Mouse (Mus musculus): Measurements from ENCODE around the gene Ncoa7.
"Not testable (repeated sequence)": the region's sequence is repeated elsewhere in the genome, so short reads cannot be mapped to it uniquely, and the experiment has no call there.

The Ncoa7 gene

GRCm38 (mm10) chr10:30660564-30661328 lies 142.4 kb downstream of the Ncoa7 start:
- peak; percentile 5 for DNase-seq

GRCm38 (mm10) chr10:30655655-30656054 lies 147.5 kb downstream of the Ncoa7 start:
- DNase-seq: no peak

- DNase-seq: no peak
Observed at GRCm38 (mm10) chr10:30647681-30648080, 155.4 kb downstream of the Ncoa7 start.

DNA sequence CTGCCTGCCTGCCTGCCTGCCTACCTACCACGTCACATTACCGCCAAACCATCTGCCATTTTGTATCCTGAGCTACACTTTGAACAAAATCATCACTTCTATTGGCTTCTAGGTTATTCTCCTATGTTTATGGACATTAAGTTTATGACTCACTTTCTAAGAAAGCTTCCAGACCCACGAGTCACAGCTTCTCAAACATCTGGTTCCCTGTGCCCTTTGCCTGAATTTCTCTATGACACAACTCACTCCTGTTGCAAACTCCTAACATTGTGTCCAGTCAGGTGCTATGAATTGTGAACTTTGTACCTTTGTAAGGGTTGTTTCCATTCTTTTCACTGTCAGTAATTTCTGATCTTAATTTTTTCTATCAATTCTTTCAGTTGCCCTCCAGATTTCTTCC lies 164.9 kb downstream of the Ncoa7 start:
- DNase-seq: no peak

DNA sequence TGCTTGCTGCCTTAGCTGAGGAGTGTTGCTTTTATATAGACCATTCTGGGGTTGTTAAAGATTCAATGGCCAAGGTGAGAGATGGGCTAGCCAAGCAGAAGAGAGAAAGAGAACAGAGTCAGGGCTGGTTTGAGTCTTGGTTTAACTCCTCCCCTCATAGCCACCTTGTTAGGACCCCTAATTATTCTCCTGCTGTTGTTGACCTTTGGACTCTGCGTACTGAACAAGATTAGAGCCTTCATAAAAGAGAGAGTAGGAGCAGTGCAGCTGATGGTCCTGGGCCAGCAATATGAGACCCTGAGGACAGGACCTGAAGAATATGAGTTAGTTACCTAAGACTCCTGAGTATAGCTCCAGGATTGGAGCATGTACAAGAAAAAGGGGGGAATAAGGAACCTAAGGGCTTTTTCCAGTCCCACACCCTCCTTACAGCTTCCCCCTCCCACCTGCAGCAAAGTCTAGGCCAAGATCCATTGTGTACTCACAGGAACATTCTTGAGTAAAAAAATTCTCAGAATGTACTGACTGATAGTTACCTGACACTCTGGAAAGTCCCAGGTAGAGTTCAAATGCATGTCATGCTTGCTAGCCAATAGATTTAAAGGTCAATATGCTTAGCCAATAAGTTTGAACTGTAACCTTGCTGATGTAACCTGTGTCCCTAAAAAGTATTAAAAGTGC lies 166.5 kb downstream of the Ncoa7 start:
- DNase-seq: not testable (repeated sequence)

DNA sequence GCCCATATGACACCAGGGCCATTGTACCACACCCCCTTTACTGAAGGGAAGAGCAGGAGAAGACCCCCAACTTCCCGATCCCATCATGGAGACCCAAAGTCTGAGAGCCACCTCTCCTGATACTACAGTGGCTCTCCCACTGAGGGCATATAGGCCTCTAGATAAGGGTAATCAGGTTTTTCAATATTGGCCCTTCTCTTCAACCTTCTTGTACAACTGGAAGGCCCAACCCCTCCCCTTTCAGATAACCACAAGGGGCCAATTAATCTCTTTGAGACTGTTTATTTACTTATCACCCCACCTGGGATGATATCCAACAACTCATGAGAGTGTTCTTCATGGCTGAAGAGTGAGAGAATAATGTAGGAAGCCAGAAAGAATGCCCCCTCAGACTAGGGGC lies 170.4 kb downstream of the Ncoa7 start:
- no peak for DNase-seq

GRCm38 (mm10) chr10:30629977-30630376 lies 173.1 kb downstream of the Ncoa7 start:
- no peak for DNase-seq

DNA sequence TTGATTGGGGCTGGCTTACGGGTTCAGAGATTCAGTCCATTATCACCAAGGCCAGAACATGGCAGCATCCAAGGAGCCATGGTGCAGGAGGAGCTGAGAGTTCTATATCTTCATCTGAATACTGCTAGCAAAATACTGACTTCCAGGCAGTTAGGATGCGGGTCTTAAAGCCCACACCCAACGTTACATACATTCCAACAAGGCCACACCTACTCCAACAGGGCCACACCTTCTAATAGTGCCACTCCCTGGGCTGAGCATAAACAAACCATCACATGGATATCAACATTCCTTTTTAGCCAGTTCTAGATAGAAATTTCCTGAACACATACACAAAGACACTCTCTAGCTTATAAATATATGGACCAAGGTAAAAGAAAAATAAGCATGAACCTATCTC lies 173.6 kb downstream of the Ncoa7 start, which contains the start of gene Hint3:
Gene Hint3 (minus strand): TSS at position 120 of the 400 bp plus-strand sequence.
- no peak for DNase-seq

DNA sequence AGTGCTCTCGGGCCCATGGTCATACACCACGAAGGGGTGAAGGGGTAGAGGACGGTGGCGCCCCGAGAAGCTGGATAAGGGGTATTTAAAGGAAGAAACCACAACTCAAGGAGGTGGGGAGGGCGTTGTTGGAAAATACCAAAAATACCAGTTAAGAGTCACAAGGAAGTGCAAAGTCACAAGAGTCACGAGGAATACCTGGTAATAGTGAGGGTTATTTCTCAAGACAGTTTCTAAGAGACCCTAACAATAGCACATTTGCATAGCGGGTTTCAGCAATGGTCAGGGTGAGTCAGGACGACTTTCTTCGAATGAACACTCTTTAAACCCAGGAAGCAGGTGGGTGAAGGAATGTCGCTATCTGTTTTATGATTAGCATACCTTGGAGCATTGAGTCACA lies 174.7 kb downstream of the Ncoa7 start:
- not testable (repeated sequence) for DNase-seq

DNA sequence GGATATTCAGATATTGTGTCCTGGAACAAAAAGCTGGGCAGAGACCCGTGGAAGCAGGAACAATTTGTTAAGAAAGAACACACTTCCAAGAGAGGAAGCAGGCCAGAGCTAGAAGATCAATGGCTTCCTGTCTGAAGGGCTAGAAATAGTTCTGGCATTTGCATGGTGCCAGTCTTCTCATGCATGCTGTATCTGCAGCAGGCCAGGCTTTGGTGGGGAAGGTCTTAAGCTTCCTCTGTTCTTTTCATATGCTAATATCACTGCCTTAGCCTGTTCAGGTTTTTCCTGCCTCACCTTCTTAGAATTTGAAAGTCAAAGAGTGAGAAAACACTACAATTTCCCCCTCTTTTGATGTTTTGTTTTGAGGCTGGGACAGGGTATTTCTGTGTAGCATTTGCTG lies 175.6 kb downstream of the Ncoa7 start:
- no peak for DNase-seq

DNA sequence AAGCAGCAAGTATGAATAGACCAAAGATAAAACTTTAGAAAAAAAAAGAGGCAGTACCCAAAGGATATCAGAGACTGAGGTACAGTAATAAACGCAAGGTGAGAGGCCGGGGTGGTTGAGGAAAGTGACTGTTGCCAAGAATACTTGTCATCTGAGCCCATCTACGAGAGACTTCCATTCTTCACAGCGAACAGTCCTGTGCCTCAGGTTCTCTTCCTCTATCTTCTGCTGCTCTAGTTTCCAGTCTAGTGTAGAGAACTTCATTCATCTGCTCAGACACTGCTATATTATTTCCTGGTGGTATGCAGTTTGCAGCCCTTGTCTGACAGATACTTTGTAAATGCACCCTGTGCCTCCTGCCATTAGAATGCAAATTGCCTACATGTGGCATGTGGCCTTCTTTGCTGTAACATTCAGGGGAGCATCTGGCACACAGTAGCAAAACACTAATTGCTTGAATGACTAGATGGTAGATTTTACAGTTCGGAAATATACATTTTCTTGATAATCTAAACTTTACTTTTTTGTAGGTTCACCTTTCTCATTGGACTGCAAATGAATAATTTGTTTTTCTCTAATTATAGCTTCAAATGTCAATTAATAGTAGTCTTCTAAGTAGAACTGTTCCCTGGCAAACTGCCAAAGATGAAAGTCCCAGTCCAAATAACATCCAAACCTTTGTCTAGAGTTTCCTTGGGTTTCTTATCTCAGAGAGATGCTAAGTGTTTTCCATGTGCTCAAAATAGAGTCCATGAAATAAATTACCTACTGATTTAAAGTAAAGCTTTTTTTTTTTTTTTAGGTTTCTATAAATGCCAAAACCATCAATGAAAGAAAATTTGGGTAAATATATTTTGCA lies 178.7 kb downstream of the Ncoa7 start:
- DNase-seq: no peak

GRCm38 (mm10) chr10:30622928-30623327 lies 180.2 kb downstream of the Ncoa7 start:
- no peak for DNase-seq

DNA sequence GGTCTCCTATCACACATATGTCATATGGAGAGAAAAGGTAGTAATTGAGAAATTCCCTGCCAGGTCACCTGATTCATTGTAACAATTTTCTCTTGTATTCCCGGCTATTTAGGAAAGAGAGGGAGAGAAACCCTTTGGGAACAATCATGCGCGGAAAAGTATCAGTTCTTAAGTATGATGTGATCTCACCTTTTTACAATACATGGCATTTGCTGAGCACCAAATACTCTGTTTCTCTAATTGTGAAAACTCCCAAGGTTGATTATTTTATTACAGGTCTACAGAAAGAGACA lies 184.3 kb downstream of the Ncoa7 start:
- no peak for DNase-seq

DNA sequence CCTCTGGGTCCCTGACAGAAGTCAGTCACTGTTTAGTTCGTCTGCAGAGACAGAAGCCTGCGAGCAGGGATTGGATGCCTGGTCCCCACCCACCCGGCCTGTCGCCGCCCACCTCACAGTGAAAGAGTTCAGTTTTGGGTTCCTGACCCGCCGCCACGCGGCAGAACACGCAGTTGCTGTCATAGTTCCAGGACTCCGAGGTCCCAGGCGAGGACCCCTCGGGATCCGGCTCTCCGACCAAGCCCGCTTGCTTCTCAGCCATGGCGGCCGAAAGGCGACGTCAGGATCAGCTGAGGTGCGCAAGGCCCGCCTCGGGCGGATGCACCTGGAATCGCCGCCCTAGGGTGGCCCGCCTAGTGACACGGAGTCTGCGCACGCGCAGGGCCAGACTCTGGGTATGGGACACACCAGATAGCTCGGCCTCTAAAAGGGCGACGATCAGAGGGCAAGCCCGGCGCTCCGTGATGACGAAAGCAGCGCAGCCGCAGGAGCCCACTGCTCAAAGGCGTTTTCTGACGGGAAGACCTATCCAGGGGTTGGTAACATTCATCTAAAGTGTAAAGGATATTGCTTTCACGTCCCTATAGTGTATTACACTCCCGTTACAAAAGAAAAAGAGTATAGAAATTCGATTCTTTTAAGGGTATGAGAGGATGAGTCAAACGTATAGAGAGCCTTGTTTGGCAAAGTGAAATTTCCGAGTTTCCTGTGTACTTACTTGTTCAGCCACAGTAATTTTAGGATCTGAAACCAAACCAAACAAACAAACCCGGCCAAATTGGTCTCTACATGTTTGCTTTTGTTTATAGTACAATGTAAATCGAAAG lies 184.8 kb downstream of the Ncoa7 start:
- peak; percentile 99 for DNase-seq

GRCm38 (mm10) chr10:30613039-30613438 lies 190.1 kb downstream of the Ncoa7 start:
- DNase-seq: no peak

- DNase-seq: no peak
Observed at GRCm38 (mm10) chr10:30609614-30610013, 193.5 kb downstream of the Ncoa7 start.

GRCm38 (mm10) chr10:30608109-30608508 lies 195.0 kb downstream of the Ncoa7 start:
- no peak for DNase-seq

- DNase-seq: peak; percentile 95
Observed at GRCm38 (mm10) chr10:30600542-30600966, 202.6 kb downstream of the Ncoa7 start, which contains the start of gene Trmt11. TSS of gene Trmt11 (minus strand) at chr10:30600749.

- no peak for DNase-seq
Observed at GRCm38 (mm10) chr10:30600094-30600534, 203.0 kb downstream of the Ncoa7 start.

DNA sequence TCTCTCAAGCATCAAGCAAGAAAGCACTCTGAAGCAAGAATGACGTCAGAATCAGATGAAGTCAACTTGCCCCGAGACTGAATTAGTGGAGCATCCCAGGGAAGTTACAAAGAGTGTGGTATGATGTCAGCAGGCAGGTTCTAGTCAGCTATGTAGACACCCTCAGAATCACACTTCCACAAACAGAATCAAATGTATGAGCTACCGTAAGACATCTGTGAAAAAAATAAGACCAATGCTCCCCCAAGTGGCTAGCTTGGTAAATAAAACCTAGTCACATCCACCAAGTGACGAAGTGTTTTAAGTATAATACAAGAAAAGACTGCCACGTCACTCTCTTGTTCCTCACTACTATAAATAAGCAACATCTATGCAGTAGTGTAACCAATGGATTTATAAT lies 216.1 kb downstream of the Ncoa7 start:
- DNase-seq: peak; percentile 29

DNA sequence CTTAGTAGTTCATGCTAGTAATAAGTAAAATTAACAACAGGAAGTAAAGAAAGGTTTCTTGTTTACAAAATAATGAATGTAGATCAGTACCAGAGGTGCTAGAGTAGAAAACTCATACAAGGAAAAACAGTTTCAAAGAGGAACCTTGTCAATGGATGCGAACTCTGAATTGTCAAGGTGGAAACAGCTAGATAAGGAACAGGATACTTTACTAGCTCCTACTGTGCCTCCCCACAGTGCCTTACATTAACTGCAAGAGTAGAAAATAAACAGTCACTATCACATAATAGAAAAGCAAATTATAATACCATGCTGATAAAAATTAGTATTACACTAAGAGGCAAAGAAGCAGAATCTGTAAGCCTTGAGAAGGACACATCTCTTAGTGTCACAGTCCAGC lies 217.4 kb downstream of the Ncoa7 start:
- DNase-seq: no peak
